Mouse (Mus musculus) liver, adult 2 months (tissue): ENCODE data around the gene Sass6. TPM values are rescaled to one million over a fixed set of nuclear protein-coding genes. Genes with fewer than 3 reads are reported as not detected.

ENCODE experiments used
- DNase-seq: peaks from one replicate; pipeline ENCODE4 v3.0.0-alpha.2; 2011; ENCODE audit warnings: low read depth, low spot score; ENCODE audit errors: extremely low read depth
- H3K27ac ChIP-seq: fragments of 200-500 bp; replicated peaks from 2 replicates; pipeline ENCODE4 v1.5.1; 2012; ENCODE audit warnings: low read depth, mild to moderate bottlenecking, control low read depth, inconsistent platforms, low read length; ENCODE audit not compliant: insufficient read depth
- H3K27me3 ChIP-seq: fragments of 200-500 bp; 2 replicates; pipeline ENCODE4 v1.6.1; 2012; ENCODE audit warnings: mild to moderate bottlenecking, moderate library complexity, low read length, inconsistent platforms; ENCODE audit not compliant: control insufficient read depth, insufficient read depth
- H3K36me3 ChIP-seq: fragments of 200-500 bp; 2 replicates; pipeline ENCODE4 v1.6.1; 2012; ENCODE audit warnings: low read length, inconsistent platforms; ENCODE audit not compliant: control insufficient read depth, insufficient read depth
- H3K4me1 ChIP-seq: fragments of 200-500 bp; 2 replicates; pipeline ENCODE4 v1.6.1; 2011; ENCODE audit warnings: low read length; ENCODE audit not compliant: control insufficient read depth, insufficient read depth
- H3K4me3 ChIP-seq: fragments of 200-500 bp; 2 replicates; pipeline ENCODE4 v1.5.1; 2011; ENCODE audit warnings: low read depth, mild to moderate bottlenecking, control low read depth, low read length, moderate library complexity; ENCODE audit not compliant: insufficient read depth
- H3K79me2 ChIP-seq: fragments of 200-500 bp; 2 replicates; pipeline ENCODE4 v1.6.1; 2012; ENCODE audit warnings: inconsistent platforms, mild to moderate bottlenecking, low read length, moderate library complexity; ENCODE audit not compliant: control insufficient read depth, insufficient read depth
- H3K9ac ChIP-seq: fragments of 200-500 bp; 2 replicates; pipeline ENCODE4 v1.6.1; 2012; ENCODE audit warnings: low read depth, mild to moderate bottlenecking, control low read depth, inconsistent platforms, low read length
- CTCF ChIP-seq: fragments of 200-500 bp; IDR thresholded peaks from 2 replicates; pipeline ENCODE4 v1.5.1; 2011; ENCODE audit warnings: low read depth, low read length, control low read depth
- POLR2A ChIP-seq: fragments of 200-500 bp; IDR thresholded peaks from 2 replicates; pipeline ENCODE4 v1.6.1; 2011; ENCODE audit warnings: low read length, control low read depth; ENCODE audit not compliant: insufficient read depth; ENCODE audit errors: extremely low read depth
- WGBS: fragments of 180-500 bp; shearing (Covaris S2); methylation state at CpG from one replicate; pipeline ENCODE4 v1.1.7; 2018; 5-methylcytosine and 5-hydroxymethylcytosine counted together
- polyA plus RNA-seq: library from polyadenylated mRNA; depleted of rRNA; stranded (reverse); fragments of >200 nt; gene quantifications from 2 replicates; pipeline ENCODE4 v1.2.3, GENCODE M21; 2012
- total RNA-seq: library from RNA; depleted of rRNA; stranded (reverse); fragments of >200 nt; gene quantifications from 2 replicates; pipeline ENCODE4 v1.2.3, GENCODE M21; 2014

Sass6 gene
- total and polyA plus RNA-seq, 2 experiments: 0.28 to 1.3 TPM

- 79% methylated on average over 6 of the region's 6 CpGs for WGBS
- TF ChIP-seq CTCF (no peak), POLR2A (no peak)
- no peaks in the 10 kb centered on the region for H3K27me3 ChIP-seq
Measured at GRCm38 (mm10) chr3:116641811-116642371, 47.1 kb downstream of the Sass6 start.

GRCm38 (mm10) chr3:116642373-116642772 is 47.6 kb downstream of the Sass6 start:
- Histone ChIP-seq H3K27me3 (no peaks in the 10 kb centered on the region), H3K9ac (no peak overlapping the region), H3K4me1 (no peaks in the 10 kb centered on the region), H3K4me3 (no peak overlapping the region), H3K36me3 (peaks cover 68% of the 10 kb centered on the region), H3K79me2 (no peaks in the 10 kb centered on the region), H3K27ac (no peak overlapping the region)
- WGBS: 90% methylated on average over 2 of the region's 2 CpGs
- TF ChIP-seq CTCF (no peak), POLR2A (no peak)
- DNase-seq: no peak

More at GRCm38 (mm10) chr3:116641811-116642371, 47.1 kb downstream of the Sass6 start:
- H3K79me2 ChIP-seq: no peaks in the 10 kb centered on the region
- no peak for DNase-seq
- peaks cover 68% of the 10 kb centered on the region for H3K36me3 ChIP-seq
- no peak overlapping the region; the same call in 1 of the 2 replicates for H3K27ac ChIP-seq
- H3K4me3 ChIP-seq: no peak overlapping the region
- H3K9ac ChIP-seq: no peak overlapping the region
- no peaks in the 10 kb centered on the region for H3K4me1 ChIP-seq

DNA sequence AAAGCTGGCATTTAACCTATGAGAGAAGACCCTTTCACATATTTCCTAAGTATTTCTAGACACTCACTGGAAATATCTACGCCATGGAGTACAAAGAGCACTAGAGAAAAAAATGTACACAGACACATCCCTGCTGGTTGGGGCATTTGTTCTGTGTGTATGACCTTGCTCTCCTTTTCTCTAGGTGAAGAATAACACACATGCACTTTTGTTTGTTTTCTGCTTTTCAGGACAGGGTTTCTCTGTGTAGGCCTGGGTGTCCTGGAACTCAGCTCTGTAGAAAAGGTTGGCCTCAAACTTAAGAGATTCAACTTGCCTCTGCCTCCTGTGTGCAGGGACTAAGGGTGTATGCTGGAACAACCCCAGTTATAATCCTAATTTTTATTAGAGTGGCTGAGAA is 51.6 kb downstream of the Sass6 start:
- no peak overlapping the region for H3K27ac ChIP-seq
- H3K36me3 ChIP-seq: peaks cover 54% of the 10 kb centered on the region
- DNase-seq: no peak

GRCm38 (mm10) chr3:116648805-116649204 is 54.0 kb downstream of the Sass6 start:
- Histone ChIP-seq H3K27me3 (no peaks in the 10 kb centered on the region), H3K4me3 (no peak overlapping the region), H3K4me1 (no peaks in the 10 kb centered on the region; the same call in 1 of the 2 replicates), H3K9ac (no peak overlapping the region), H3K27ac (no peak overlapping the region), H3K79me2 (peaks cover 15% of the 10 kb centered on the region), H3K36me3 (peaks cover 38% of the 10 kb centered on the region)
- DNase-seq: no peak
- TF ChIP-seq POLR2A: no peak
- 87% methylated on average over 7 of the region's 7 CpGs for whole genome bisulfite sequencing

More for the DNA sequence above, 51.6 kb downstream of the Sass6 start:
- WGBS: 93% methylated on average over 1 of the region's 1 CpGs
- H3K4me3 ChIP-seq: no peak overlapping the region
- no peak overlapping the region for H3K9ac ChIP-seq
- peaks cover 3% of the 10 kb centered on the region; the same call in 1 of the 2 replicates for H3K79me2 ChIP-seq
- no peaks in the 10 kb centered on the region for H3K4me1 ChIP-seq
- no peak for TF ChIP-seq CTCF
- no peak for TF ChIP-seq POLR2A
- no peaks in the 10 kb centered on the region for H3K27me3 ChIP-seq

- H3K27me3 ChIP-seq: no peaks in the 10 kb centered on the region
- no peak for DNase-seq
- H3K79me2 ChIP-seq: peaks cover 19% of the 10 kb centered on the region
- H3K9ac ChIP-seq: no peak overlapping the region
- no peaks in the 10 kb centered on the region; the same call in 1 of the 2 replicates for H3K4me1 ChIP-seq
- no peak overlapping the region for H3K27ac ChIP-seq
- TF ChIP-seq POLR2A (no peak), CTCF (no peak)
- peaks cover 28% of the 10 kb centered on the region for H3K36me3 ChIP-seq
- WGBS: 96% methylated on average over 9 of the region's 9 CpGs
- no peak overlapping the region for H3K4me3 ChIP-seq
Measured at GRCm38 (mm10) chr3:116650698-116651097, 55.9 kb downstream of the Sass6 start.

DNA sequence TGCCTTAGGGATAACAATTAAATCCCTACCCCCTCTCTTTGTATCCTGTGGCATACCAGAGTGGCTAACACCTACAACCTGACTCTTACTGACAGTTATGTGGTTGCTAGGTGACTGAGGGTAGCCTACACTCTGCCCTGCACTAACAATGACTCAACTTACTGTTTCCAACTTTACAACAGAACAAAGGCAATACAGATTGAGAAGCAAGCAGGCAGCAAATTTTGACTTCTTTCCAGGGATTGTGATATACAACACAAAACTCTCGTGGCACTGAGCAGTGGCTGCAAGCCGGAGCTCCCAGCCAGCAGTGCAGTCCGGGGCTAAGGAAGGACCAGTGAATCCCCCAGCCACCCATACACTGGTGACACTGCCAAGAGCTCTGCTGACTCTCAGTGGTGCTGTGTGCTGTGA is 57.3 kb downstream of the Sass6 start:
- H3K79me2 ChIP-seq: peaks cover 25% of the 10 kb centered on the region
- H3K27ac ChIP-seq: no peak overlapping the region
- TF ChIP-seq CTCF: no peak
- TF ChIP-seq POLR2A: no peak
- no peak overlapping the region for H3K9ac ChIP-seq
- no peak overlapping the region for H3K4me3 ChIP-seq
- peaks cover 16% of the 10 kb centered on the region; the same call in 1 of the 2 replicates for H3K36me3 ChIP-seq
- no peak for DNase-seq
- 75% methylated on average over 3 of the region's 3 CpGs for WGBS
- no peaks in the 10 kb centered on the region for H3K27me3 ChIP-seq
- no peaks in the 10 kb centered on the region; the same call in 1 of the 2 replicates for H3K4me1 ChIP-seq
